Mouse (Mus musculus): Measurements from ENCODE around the gene Amot. TPM values are rescaled to one million over a fixed set of nuclear protein-coding genes. Genes with fewer than 3 reads are reported as not detected.

Gene Amot
- 0.76 TPM for polyA plus RNA-seq (2017; shearing (Covaris generic))

GRCm38 (mm10) chrX:145504717-145505415, at the start of gene Amot:
Gene Amot, minus strand, starts transcription at chrX:145505181.

Other genes starting within 250 kb of the Amot start
- 1.4 TPM for gene Lhfpl1, start 156.1 kb downstream of the Amot start, polyA plus RNA-seq (2017; shearing (Covaris generic))

Data from inflammation-experienced regulatory T-cells, adult 16 weeks (primary cell).